Mouse (Mus musculus): ENCODE measurements around the gene Olfr527. TPM values are rescaled to one million over a fixed set of nuclear protein-coding genes. Genes with fewer than 3 reads are reported as not detected.

The Olfr527 gene
- not detected in 2 replicates for polyA plus RNA-seq (2012; rRNA removed)

GRCm38 (mm10) chr7:140333717-140334116, at the start of gene Olfr527:
Olfr527 (plus strand) TSS chr7:140334017.

GRCm38 (mm10) chr7:140320558-140320957, 13.3 kb upstream of the Olfr527 start, which contains the start of gene Olfr525:
Olfr525 (plus strand) TSS chr7:140320858.

GRCm38 (mm10) chr7:140361571-140361970, 27.8 kb downstream of the Olfr527 start, which contains the start of gene Olfr60:
Olfr60 (minus strand) TSS chr7:140361671.

GRCm38 (mm10) chr7:140376231-140376630, 42.4 kb downstream of the Olfr527 start, which contains the start of gene Olfr530:
Olfr530 (minus strand) TSS chr7:140376331.

Other genes with a start within 250 kb of the Olfr527 start
- 14.8 and 25.0 TPM in 2 replicates for gene Prap1, start 240.6 kb upstream of the Olfr527 start, polyA plus RNA-seq (2012; rRNA removed)
- 100 and 110 TPM in 2 replicates for gene Fuom, start 231.6 kb upstream of the Olfr527 start, polyA plus RNA-seq (2012; rRNA removed)
- 8.3 and 9.1 TPM in 2 replicates for gene Paox, start 218.2 kb upstream of the Olfr527 start, polyA plus RNA-seq (2012; rRNA removed)
- 112 and 131 TPM in 2 replicates for gene Echs1, start 217.5 kb upstream of the Olfr527 start, polyA plus RNA-seq (2012; rRNA removed)
- 14.0 and 15.3 TPM in 2 replicates for gene Mtg1, start 196.5 kb upstream of the Olfr527 start, polyA plus RNA-seq (2012; rRNA removed)
- gene Sprn, start 179.1 kb upstream of the Olfr527 start, polyA plus RNA-seq (2012; rRNA removed), result 0.93 and 1.4 TPM in 2 replicates
- gene Olfr522, start 169.3 kb upstream of the Olfr527 start, polyA plus RNA-seq (2012; rRNA removed), result not detected in 2 replicates
- 0.10 TPM in 1 of 2 replicates, not detected in the other for gene Olfr523, start 160.8 kb upstream of the Olfr527 start, polyA plus RNA-seq (2012; rRNA removed)
- gene Olfr524, start 128.1 kb upstream of the Olfr527 start, polyA plus RNA-seq (2012; rRNA removed), result not detected in 2 replicates
- gene Cd163l1, start 115.8 kb upstream of the Olfr527 start, polyA plus RNA-seq (2012; rRNA removed), result 0.30 and 0.50 TPM in 2 replicates
- gene 5830411N06Rik, start 86.7 kb upstream of the Olfr527 start, polyA plus RNA-seq (2012; rRNA removed), result 0.16 TPM in 1 of 2 replicates, not detected in the other
- gene Olfr525, start 13.2 kb upstream of the Olfr527 start, polyA plus RNA-seq (2012; rRNA removed), result not detected in 2 replicates
- 0.29 and 0.58 TPM in 2 replicates for gene Olfr60, start 27.7 kb downstream of the Olfr527 start, polyA plus RNA-seq (2012; rRNA removed)
- gene Olfr530, start 42.3 kb downstream of the Olfr527 start, polyA plus RNA-seq (2012; rRNA removed), result not detected in 2 replicates
- gene Olfr531, start 68.9 kb downstream of the Olfr527 start, polyA plus RNA-seq (2012; rRNA removed), result not detected in 2 replicates
- not detected in 2 replicates for gene Olfr532, start 87.6 kb downstream of the Olfr527 start, polyA plus RNA-seq (2012; rRNA removed)
- gene Olfr533, start 129.4 kb downstream of the Olfr527 start, polyA plus RNA-seq (2012; rRNA removed), result not detected in 2 replicates
- gene Olfr535, start 150.2 kb downstream of the Olfr527 start, polyA plus RNA-seq (2012; rRNA removed), result not detected in 2 replicates
- gene Olfr536, start 173.4 kb downstream of the Olfr527 start, polyA plus RNA-seq (2012; rRNA removed), result not detected in 2 replicates
- gene Olfr538, start 233.9 kb downstream of the Olfr527 start, polyA plus RNA-seq (2012; rRNA removed), result not detected in 2 replicates